Mouse (Mus musculus) thymus, postnatal 4 days (tissue): ENCODE data around the gene Dtx4.
"Not testable (repeated sequence)": the region's sequence is repeated elsewhere in the genome, so short reads cannot be mapped to it uniquely, and the experiment has no call there.

ENCODE experiments used
- DNase-seq: peaks from one replicate; pipeline ENCODE4 v3.0.0; 2021

Dtx4 gene

GRCm38 (mm10) chr19:12501370-12502347, at the start of gene Dtx4:
Dtx4 (minus strand) TSS chr19:12501454.
- DNase-seq: peak; percentile 95

- DNase-seq: no peak
Observed at GRCm38 (mm10) chr19:12550005-12550942, 49.0 kb upstream of the Dtx4 start.

- DNase-seq: peak; percentile 56
Observed at GRCm38 (mm10) chr19:12549166-12549565, 47.9 kb upstream of the Dtx4 start.

GRCm38 (mm10) chr19:12545440-12545839, 44.2 kb upstream of the Dtx4 start, which contains the start of gene Fam111a:
Fam111a (plus strand) TSS chr19:12545740.
- not testable (repeated sequence) for DNase-seq

- peak; percentile 71 for DNase-seq
Observed at GRCm38 (mm10) chr19:12541644-12542043, 40.4 kb upstream of the Dtx4 start.

- DNase-seq: no peak
Observed at GRCm38 (mm10) chr19:12540727-12541126, 39.5 kb upstream of the Dtx4 start.

- DNase-seq: no peak
Observed at GRCm38 (mm10) chr19:12539975-12540374, 38.7 kb upstream of the Dtx4 start.

- DNase-seq: no peak
Observed at GRCm38 (mm10) chr19:12537168-12537567, 35.9 kb upstream of the Dtx4 start.

- DNase-seq: no peak
Observed at GRCm38 (mm10) chr19:12523377-12523776, 22.1 kb upstream of the Dtx4 start.

GRCm38 (mm10) chr19:12518541-12518890, 17.3 kb upstream of the Dtx4 start:
- no peak for DNase-seq

GRCm38 (mm10) chr19:12517671-12518540, 16.7 kb upstream of the Dtx4 start:
- DNase-seq: peak; percentile 60

GRCm38 (mm10) chr19:12514621-12515020, 13.4 kb upstream of the Dtx4 start:
- DNase-seq: no peak

GRCm38 (mm10) chr19:12502756-12503155, 1.5 kb upstream of the Dtx4 start:
- DNase-seq: no peak

- no peak for DNase-seq
Observed at GRCm38 (mm10) chr19:12500881-12501311, 358 bp downstream of the Dtx4 start.

- DNase-seq: no peak
Observed at GRCm38 (mm10) chr19:12500124-12500523, 1.1 kb downstream of the Dtx4 start.

- DNase-seq: no peak
Observed at GRCm38 (mm10) chr19:12499485-12499884, 1.8 kb downstream of the Dtx4 start.

- DNase-seq: no peak
Observed at GRCm38 (mm10) chr19:12498941-12499340, 2.3 kb downstream of the Dtx4 start.

GRCm38 (mm10) chr19:12498321-12498720, 2.9 kb downstream of the Dtx4 start:
- no peak for DNase-seq

- DNase-seq: no peak
Observed at GRCm38 (mm10) chr19:12497909-12498308, 3.3 kb downstream of the Dtx4 start.

GRCm38 (mm10) chr19:12496241-12496640, 5.0 kb downstream of the Dtx4 start:
- no peak for DNase-seq

GRCm38 (mm10) chr19:12494972-12495535, 6.2 kb downstream of the Dtx4 start:
- DNase-seq: no peak

- DNase-seq: no peak
Observed at GRCm38 (mm10) chr19:12494187-12494458, 7.1 kb downstream of the Dtx4 start.
